Mouse (Mus musculus) frontal cortex, adult (tissue): ENCODE measurements at regions not wholly inside any gene's neighbourhood (a gene's known extent, or its start where the extent isn't known, plus 50 kb on each side); places are given as distances from the start of the nearest gene placed in this dataset.

Source experiments
- ATAC-seq: cut with Nextera tagmentation; 2 replicates; pipeline ENCODE4 v1.9.2; 2017; ENCODE audit warnings: mild to moderate bottlenecking, moderate library complexity, mixed read lengths; ENCODE audit not compliant: low TSS enrichment

- ATAC-seq, result no peak
Measured at GRCm38 (mm10) chr3:100773237-100773636, 52.0 kb upstream of the Vtcn1 start.

- ATAC-seq, result no peak
Measured at GRCm38 (mm10) chr3:100771363-100771762, 53.9 kb upstream of the Vtcn1 start.

DNA sequence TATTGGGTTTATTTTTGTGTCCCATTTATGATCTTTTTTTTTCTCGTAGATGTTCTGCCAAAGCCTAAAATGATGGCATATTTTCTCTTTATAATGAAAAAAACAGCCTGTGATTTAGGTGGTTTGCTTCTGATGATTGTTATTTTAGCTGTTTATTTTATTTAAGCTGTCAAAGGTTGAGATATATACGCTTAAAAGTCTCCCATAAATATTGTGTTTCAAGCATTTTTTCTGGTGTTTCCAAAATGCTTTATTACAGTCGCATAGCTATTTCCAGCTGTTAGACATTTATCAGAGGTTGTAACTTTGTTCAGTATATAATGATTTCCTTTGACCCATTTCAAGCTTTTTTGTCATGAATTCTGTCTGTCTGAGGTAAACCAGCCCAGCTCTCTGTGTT lies 54.4 kb upstream of the Vtcn1 start:
- no peak for ATAC-seq

- ATAC-seq, result no peak
Measured at GRCm38 (mm10) chr3:100769146-100769545, 56.1 kb upstream of the Vtcn1 start.

DNA sequence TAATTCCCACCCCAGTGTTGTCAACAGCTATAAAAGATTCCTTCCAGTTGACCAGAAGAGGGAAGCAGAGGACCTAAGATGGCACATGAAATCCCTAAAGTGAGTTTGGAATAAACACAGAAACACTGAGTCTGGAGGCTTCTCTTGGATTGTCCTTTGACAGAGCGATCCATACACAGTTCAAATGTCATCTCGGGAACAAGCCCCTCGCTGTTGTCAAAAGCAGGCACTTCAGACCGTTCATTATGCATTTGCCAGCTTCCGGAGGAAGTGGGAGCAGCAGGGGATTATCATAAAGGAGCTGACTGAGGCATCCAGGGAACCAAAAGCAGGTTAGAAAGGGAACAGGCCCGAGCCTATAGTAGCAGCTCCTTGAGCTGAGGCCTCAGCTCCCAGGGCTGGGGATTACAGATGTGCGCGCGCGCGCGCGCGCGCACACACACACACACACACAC lies 57.1 kb upstream of the Vtcn1 start:
- ATAC-seq, result peak; percentile 95

- ATAC-seq, result no peak
Measured at GRCm38 (mm10) chr3:100765323-100765722, 59.9 kb upstream of the Vtcn1 start.

- ATAC-seq, result no peak
Measured at GRCm38 (mm10) chr3:100762895-100763294, 62.4 kb upstream of the Vtcn1 start.

DNA sequence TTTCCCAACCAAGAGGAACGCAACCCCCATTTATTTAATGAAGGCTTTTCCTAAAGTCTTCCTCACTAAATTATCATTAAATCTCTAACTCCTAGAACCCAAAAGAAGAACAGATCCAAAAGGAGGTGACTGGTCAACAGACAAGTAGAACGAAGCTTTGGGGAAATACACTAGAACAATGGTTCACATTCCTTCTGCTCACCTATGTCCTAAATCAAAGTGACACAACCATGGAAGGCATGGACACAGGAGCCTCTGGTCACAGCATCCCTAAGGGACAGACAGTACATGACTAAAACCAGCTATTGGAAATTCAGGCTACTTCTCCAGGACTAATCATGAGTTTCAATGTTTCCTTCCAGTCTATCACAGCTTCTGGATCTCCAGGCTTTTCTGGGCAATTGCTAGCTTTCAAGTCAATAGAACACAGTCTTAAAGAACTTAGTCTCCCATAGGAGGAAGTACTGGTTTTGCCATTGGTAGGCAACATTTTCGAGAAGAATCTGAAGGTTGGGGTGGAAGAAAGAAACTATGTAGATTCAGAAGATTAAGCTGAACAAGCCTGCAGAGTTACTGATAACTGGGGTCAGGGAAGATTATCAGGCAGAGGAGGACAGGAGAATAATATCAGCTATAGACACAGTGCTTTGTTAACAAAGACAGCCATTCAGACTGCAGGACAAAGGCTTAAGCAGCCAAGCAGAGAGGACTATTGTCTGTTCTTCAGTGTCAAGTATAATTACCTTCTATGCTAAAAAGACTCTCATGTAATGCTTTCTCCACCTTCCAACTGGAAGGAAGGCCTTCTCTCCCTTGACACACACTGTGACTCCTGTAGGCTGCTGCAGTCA lies 65.9 kb upstream of the Vtcn1 start:
- no peak for ATAC-seq

DNA sequence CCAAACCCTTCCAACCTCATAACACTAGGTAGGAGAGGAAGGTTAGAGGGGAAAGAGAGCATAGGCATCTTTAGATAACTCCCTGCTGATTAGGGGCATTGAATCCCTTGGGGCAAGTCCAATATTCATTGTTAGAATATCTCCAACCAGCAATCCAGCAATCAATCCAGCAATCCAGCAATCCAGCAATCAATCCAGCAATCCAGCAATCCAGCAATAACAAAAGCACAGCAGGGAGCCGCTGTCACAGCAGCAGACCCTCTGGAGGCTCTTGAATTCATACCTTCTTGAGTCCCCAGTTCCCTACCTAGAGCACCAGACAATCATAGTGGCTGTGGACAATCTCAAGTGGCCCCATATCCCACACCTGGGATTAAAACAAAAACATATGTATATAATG lies 69.4 kb upstream of the Man1a2 start:
- ATAC-seq, result no peak

DNA sequence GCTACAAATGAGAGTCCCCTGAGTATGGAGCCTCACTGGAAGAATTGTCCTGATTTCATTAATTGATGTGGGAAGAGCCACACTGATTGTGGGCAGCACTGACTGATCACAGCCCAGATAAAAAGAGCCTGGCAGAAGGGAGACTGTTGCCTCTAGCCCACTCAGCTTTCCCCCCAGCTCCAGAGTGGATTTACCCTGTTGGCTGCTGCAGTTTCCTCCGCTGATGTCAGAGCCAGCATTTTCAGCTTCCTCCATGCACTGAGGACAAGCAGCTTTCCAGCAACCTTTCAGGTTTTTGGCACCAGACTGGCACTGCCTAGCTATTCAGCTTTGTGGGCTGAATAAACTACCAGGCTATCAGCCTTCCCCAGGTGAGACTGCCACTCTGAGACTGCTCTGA lies 65.9 kb upstream of the Man1a2 start:
- ATAC-seq, result peak; percentile 87

- no peak for ATAC-seq
Measured at GRCm38 (mm10) chr3:100748727-100749126, 63.4 kb upstream of the Man1a2 start.

DNA sequence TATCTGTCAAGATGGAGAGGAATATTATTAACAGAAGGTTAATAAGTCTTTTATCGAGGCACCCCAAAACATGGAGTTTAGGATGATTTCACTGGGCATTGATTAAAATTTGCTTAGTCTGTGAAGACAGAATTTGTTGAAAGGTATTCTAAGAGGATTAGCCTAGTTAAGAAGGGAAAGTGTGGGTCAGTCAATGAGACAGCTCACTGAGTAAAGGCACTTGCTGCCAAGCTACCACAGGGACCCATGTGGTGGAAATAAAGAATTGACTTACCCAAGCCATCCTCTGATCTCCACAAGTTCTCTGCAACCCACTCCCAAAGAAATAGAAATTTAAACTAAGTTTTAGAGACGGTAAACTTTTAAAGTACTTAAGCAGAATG lies 63.0 kb upstream of the Man1a2 start:
- no peak for ATAC-seq

DNA sequence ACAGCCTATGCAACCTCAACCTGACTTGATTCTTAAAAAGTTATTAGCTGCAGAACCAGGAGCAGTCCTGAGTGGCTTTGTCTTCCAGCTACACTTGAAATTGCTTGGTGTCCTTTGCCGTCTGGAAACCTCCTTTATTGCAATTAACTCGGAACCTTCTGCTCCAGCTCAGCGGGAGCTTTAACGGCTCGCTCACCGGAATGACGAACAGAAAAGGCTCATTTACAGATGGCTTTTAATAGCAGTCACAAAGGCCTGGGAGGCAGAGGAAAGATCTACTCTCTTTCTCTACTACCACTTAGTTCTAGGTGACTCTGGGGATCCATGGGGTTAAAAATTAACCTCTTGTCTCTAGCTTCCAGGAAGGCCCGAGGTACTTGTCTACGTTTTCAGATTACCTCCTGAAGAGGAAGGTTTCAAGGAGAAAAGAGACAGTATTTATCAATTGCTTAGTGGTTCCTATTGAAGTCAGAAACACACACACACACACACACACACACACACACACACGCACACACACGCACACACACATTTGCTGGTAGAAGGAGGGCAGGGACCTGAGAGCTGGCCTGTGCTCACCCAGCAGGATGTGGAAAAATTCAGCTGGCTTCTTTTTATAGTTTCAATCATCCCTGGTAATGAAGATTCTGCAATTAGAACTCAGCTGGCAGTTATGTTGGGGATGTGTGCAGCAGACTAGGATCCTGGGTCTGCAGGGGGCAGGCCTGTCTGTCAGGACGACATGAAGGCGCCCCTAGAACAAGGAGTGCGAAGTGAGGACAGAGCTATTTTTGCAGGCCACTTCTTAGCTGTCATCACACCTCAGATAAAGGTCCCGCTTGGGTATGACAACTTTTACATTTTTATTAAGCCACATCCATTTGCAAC lies 62.4 kb upstream of the Man1a2 start:
- peak; percentile 33 for ATAC-seq

GRCm38 (mm10) chr3:100737660-100738059 lies 52.4 kb upstream of the Man1a2 start:
- ATAC-seq, result no peak

DNA sequence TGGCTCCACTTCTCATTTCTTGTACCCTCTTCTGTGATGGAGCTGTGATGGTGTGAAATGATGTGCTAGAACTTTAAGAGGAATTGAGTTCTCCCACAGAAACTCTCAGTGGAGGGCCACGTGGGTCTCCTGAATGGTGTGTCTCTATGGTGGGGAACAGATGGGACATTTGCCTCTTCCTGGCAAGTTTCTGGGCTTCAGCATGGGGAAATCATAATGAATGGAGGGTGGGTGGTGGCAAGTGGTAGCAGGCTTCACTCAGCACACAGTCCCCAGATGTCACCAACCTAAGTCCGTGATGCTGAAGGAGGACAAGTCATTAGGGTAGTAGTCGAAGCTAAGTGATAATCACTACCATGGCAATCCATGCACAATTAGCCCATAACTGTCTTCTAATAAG lies 51.2 kb upstream of the Man1a2 start:
- ATAC-seq, result peak; percentile 38; the same call in 1 of the 2 replicates
